Mouse (Mus musculus): Measurements from ENCODE around the gene Gas7. TPM values are rescaled to one million over a fixed set of nuclear protein-coding genes. Genes with fewer than 3 reads are reported as not detected.
A peak's percentile ranks its signal among the peaks of the same experiment; 100 is the strongest.

The Gas7 gene
- polyA plus RNA-seq, 1 experiment: 14.3 TPM

GRCm38 (mm10) chr11:67445058-67445825 lies 10.0 kb upstream of the Gas7 start:
- H3K4me1 ChIP-seq (ENCODE audit: control insufficient read depth, insufficient read depth, low read length): no peaks in the 10 kb centered on the region
- no peak for DNase-seq
- WGBS: 71% methylated on average over 14 of the region's 14 CpGs
- no peak overlapping the region for H3K4me3 ChIP-seq (replicated peaks; ENCODE audit: extremely low read depth, low read depth, low read length)
- no peak for TF ChIP-seq CTCF (IDR thresholded peaks at IDR 0.05; ENCODE audit: insufficient read depth, low read length)
- no peak for TF ChIP-seq POLR2A (IDR thresholded peaks at IDR 0.05; ENCODE audit: borderline replicate concordance, extremely low read depth, low read depth, low read length)

- TF ChIP-seq POLR2A (IDR thresholded peaks at IDR 0.05; ENCODE audit: borderline replicate concordance, extremely low read depth, low read depth, low read length): no peak
- TF ChIP-seq CTCF (IDR thresholded peaks at IDR 0.05; ENCODE audit: insufficient read depth, low read length): no peak
- DNase-seq: no peak
- 64% methylated on average over 5 of the region's 5 CpGs for WGBS
- Histone ChIP-seq H3K4me3 (replicated peaks; ENCODE audit: extremely low read depth, low read depth, low read length) (no peak overlapping the region), H3K4me1 (ENCODE audit: control insufficient read depth, insufficient read depth, low read length) (no peaks in the 10 kb centered on the region)
These were observed 3.7 kb upstream of the Gas7 start for GRCm38 (mm10) chr11:67451525-67451924.

GRCm38 (mm10) chr11:67455527-67455981 lies 317 bp downstream of the Gas7 start:
- 1% methylated on average over 42 of the region's 42 CpGs for WGBS
- TF ChIP-seq CTCF (IDR thresholded peaks at IDR 0.05; ENCODE audit: insufficient read depth, low read length) (no peak), POLR2A (IDR thresholded peaks at IDR 0.05; ENCODE audit: borderline replicate concordance, extremely low read depth, low read depth, low read length) (no peak)
- DNase-seq: peak; percentile 23
- peak overlapping the region; percentile 29 for H3K4me3 ChIP-seq (replicated peaks; ENCODE audit: extremely low read depth, low read depth, low read length)
- H3K4me1 ChIP-seq (ENCODE audit: control insufficient read depth, insufficient read depth, low read length): no peaks in the 10 kb centered on the region

- no peak for TF ChIP-seq POLR2A (IDR thresholded peaks at IDR 0.05; ENCODE audit: borderline replicate concordance, extremely low read depth, low read depth, low read length)
- TF ChIP-seq CTCF (IDR thresholded peaks at IDR 0.05; ENCODE audit: insufficient read depth, low read length): no peak
- 32% methylated on average over 7 of the region's 7 CpGs for WGBS
- H3K4me3 ChIP-seq (replicated peaks; ENCODE audit: extremely low read depth, low read depth, low read length): peak overlapping the region; percentile 29
- no peaks in the 10 kb centered on the region for H3K4me1 ChIP-seq (ENCODE audit: control insufficient read depth, insufficient read depth, low read length)
- no peak for DNase-seq
These were observed 792 bp downstream of the Gas7 start for GRCm38 (mm10) chr11:67456029-67456428.

GRCm38 (mm10) chr11:67458171-67458570 lies 2.9 kb downstream of the Gas7 start:
- H3K4me1 ChIP-seq (ENCODE audit: control insufficient read depth, insufficient read depth, low read length): no peaks in the 10 kb centered on the region; the same call in 1 of the 2 replicates
- no peak for DNase-seq
- no peak overlapping the region for H3K4me3 ChIP-seq (replicated peaks; ENCODE audit: extremely low read depth, low read depth, low read length)
- WGBS: 22% methylated on average over 2 of the region's 2 CpGs
- TF ChIP-seq POLR2A (IDR thresholded peaks at IDR 0.05; ENCODE audit: borderline replicate concordance, extremely low read depth, low read depth, low read length): no peak
- no peak for TF ChIP-seq CTCF (IDR thresholded peaks at IDR 0.05; ENCODE audit: insufficient read depth, low read length)

- 37% methylated on average over 4 of the region's 4 CpGs for WGBS
- no peaks in the 10 kb centered on the region; the same call in 1 of the 2 replicates for H3K4me1 ChIP-seq (ENCODE audit: control insufficient read depth, insufficient read depth, low read length)
- TF ChIP-seq CTCF (IDR thresholded peaks at IDR 0.05; ENCODE audit: insufficient read depth, low read length) (no peak), POLR2A (IDR thresholded peaks at IDR 0.05; ENCODE audit: borderline replicate concordance, extremely low read depth, low read depth, low read length) (no peak)
These were observed 11.9 kb downstream of the Gas7 start for GRCm38 (mm10) chr11:67467132-67467531.

DNA sequence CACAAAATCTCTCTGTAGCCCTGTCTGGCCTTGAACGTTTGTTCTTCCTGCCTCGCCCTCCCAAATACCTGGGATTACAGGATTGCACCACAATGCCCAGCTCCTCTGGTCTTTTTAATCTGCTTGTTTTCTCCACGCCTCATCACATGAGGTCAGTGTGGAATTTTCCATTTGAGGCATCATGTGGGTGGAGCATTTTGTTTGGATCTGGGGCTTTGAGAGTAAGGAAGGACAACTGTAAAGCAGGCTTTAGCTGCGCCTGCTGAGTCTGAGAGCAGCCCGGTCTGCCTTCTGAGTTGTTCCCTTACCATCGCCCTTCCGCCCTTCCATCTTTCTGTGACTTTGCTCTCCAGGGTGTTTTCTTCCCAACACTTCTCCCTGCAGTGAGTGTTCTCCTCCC lies 13.6 kb downstream of the Gas7 start:
- 64% methylated on average over 7 of the region's 7 CpGs for WGBS
- no peak for DNase-seq
- Histone ChIP-seq H3K4me1 (ENCODE audit: control insufficient read depth, insufficient read depth, low read length) (no peaks in the 10 kb centered on the region; the same call in 1 of the 2 replicates), H3K4me3 (replicated peaks; ENCODE audit: extremely low read depth, low read depth, low read length) (no peak overlapping the region)
- no peak for TF ChIP-seq POLR2A (IDR thresholded peaks at IDR 0.05; ENCODE audit: borderline replicate concordance, extremely low read depth, low read depth, low read length)
- no peak for TF ChIP-seq CTCF (IDR thresholded peaks at IDR 0.05; ENCODE audit: insufficient read depth, low read length)

More at GRCm38 (mm10) chr11:67467132-67467531, 11.9 kb downstream of the Gas7 start:
- no peak overlapping the region for H3K4me3 ChIP-seq (replicated peaks; ENCODE audit: extremely low read depth, low read depth, low read length)
- DNase-seq: no peak

GRCm38 (mm10) chr11:67474590-67474989 lies 19.4 kb downstream of the Gas7 start:
- no peak for DNase-seq
- H3K4me3 ChIP-seq (replicated peaks; ENCODE audit: extremely low read depth, low read depth, low read length): no peak overlapping the region
- WGBS: 74% methylated on average over 5 of the region's 5 CpGs
- TF ChIP-seq CTCF (IDR thresholded peaks at IDR 0.05; ENCODE audit: insufficient read depth, low read length) (no peak), POLR2A (IDR thresholded peaks at IDR 0.05; ENCODE audit: borderline replicate concordance, extremely low read depth, low read depth, low read length) (no peak)
- no peaks in the 10 kb centered on the region for H3K4me1 ChIP-seq (ENCODE audit: control insufficient read depth, insufficient read depth, low read length)

GRCm38 (mm10) chr11:67479534-67479933 lies 24.3 kb downstream of the Gas7 start:
- DNase-seq: no peak
- no peak for TF ChIP-seq CTCF (IDR thresholded peaks at IDR 0.05; ENCODE audit: insufficient read depth, low read length)
- no peak for TF ChIP-seq POLR2A (IDR thresholded peaks at IDR 0.05; ENCODE audit: borderline replicate concordance, extremely low read depth, low read depth, low read length)
- Histone ChIP-seq H3K4me1 (ENCODE audit: control insufficient read depth, insufficient read depth, low read length) (no peaks in the 10 kb centered on the region), H3K4me3 (replicated peaks; ENCODE audit: extremely low read depth, low read depth, low read length) (no peak overlapping the region)
- WGBS: 49% methylated on average over 4 of the region's 4 CpGs

Data from lung, adult 2 months (tissue).